Mouse (Mus musculus): Measurements from ENCODE around the gene Zcwpw1. TPM values are rescaled to one million over a fixed set of nuclear protein-coding genes. Genes with fewer than 3 reads are reported as not detected.
A peak's percentile ranks its signal among the peaks of the same experiment; 100 is the strongest.

The Zcwpw1 gene
- polyA plus RNA-seq (2016; fragmentation: Nextera tagmentation; extraction: Ambion mirVana): 14.5 and 17.5 TPM in 2 replicates

GRCm38 (mm10) chr5:137787151-137787928, at the start of gene Zcwpw1, which contains the start of gene Mepce:
TSS of gene Zcwpw1 (plus strand) at chr5:137787798.
TSS of gene Mepce (minus strand) at chr5:137787655.
- peak within 1 kb of the TSS; percentile 98 for H3K27ac ChIP-seq (replicated peaks)
- WGBS: under 1% methylated on average over 48 of the region's 48 CpGs

GRCm38 (mm10) chr5:137738516-137738915, 49.1 kb upstream of the Zcwpw1 start:
- H3K27me3 ChIP-seq (replicated peaks; ENCODE audit: low read depth, poor library complexity, severe bottlenecking): no peaks in the 10 kb centered on the region
- no peak for DNase-seq (ENCODE audit: low spot score)
- H3K4me3 ChIP-seq: peak overlapping the region; percentile 89; the same call in 1 of the 2 replicates
- H3K36me3 ChIP-seq (replicated peaks): peaks cover 41% of the 10 kb centered on the region
- peaks cover 65% of the 10 kb centered on the region for H3K4me1 ChIP-seq
- no peaks in the 10 kb centered on the region for H3K9me3 ChIP-seq
- WGBS: 53% methylated on average over 5 of the region's 5 CpGs
- H3K27ac ChIP-seq (replicated peaks): peak overlapping the region; percentile 21; the same call in 1 of the 2 replicates

More at GRCm38 (mm10) chr5:137787151-137787928, at the start of gene Zcwpw1, which contains the start of gene Mepce:
- Histone ChIP-seq H3K9me3 (no peaks in the 10 kb centered on the region), H3K36me3 (replicated peaks) (peaks cover 29% of the 10 kb centered on the region), H3K4me1 (peaks cover 38% of the 10 kb centered on the region), H3K4me3 (peak within 1 kb of the TSS; percentile 95), H3K27me3 (replicated peaks; ENCODE audit: low read depth, poor library complexity, severe bottlenecking) (peaks cover 12% of the 10 kb centered on the region; the same call in 1 of the 2 replicates)
- peak; percentile 96 for DNase-seq (ENCODE audit: low spot score)

- DNase-seq (ENCODE audit: low spot score): no peak
- peak overlapping the region; percentile 89; the same call in 1 of the 2 replicates for H3K4me3 ChIP-seq
- WGBS: 60% methylated on average over 9 of the region's 9 CpGs
- H3K9me3 ChIP-seq: no peaks in the 10 kb centered on the region
- no peaks in the 10 kb centered on the region for H3K27me3 ChIP-seq (replicated peaks; ENCODE audit: low read depth, poor library complexity, severe bottlenecking)
- peaks cover 33% of the 10 kb centered on the region for H3K36me3 ChIP-seq (replicated peaks)
- H3K4me1 ChIP-seq: peaks cover 55% of the 10 kb centered on the region
- H3K27ac ChIP-seq (replicated peaks): peak overlapping the region; percentile 21; the same call in 1 of the 2 replicates
Measured at GRCm38 (mm10) chr5:137739471-137739870, 48.1 kb upstream of the Zcwpw1 start.

DNA sequence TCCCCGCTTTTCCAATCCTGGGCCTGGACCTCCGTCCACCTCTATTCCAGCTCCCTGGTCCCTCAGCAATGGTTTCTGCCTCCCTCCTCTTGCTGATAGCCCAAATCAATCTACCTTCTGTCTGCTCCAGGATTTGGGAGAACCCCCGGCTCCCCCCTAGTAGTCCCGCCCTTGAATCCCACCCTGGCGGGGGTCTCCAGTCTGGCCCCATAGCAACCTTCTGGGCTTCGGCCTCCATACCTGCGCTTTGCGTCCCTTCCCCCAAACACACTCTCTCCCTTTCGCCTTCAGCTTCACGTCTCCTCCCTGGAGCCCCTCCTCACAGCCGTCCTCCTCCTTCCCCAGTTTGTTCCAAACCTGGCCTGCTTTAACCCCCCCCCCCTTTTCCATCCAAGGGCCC, 47.1 kb upstream of the Zcwpw1 start:
- Histone ChIP-seq H3K4me1 (peaks cover 49% of the 10 kb centered on the region), H3K27ac (replicated peaks) (peak overlapping the region; percentile 91), H3K36me3 (replicated peaks) (peaks cover 23% of the 10 kb centered on the region), H3K27me3 (replicated peaks; ENCODE audit: low read depth, poor library complexity, severe bottlenecking) (no peaks in the 10 kb centered on the region), H3K4me3 (peak overlapping the region; percentile 89), H3K9me3 (no peaks in the 10 kb centered on the region)
- peak; percentile 45 for DNase-seq (ENCODE audit: low spot score)
- 11% methylated on average over 11 of the region's 11 CpGs for WGBS

DNA sequence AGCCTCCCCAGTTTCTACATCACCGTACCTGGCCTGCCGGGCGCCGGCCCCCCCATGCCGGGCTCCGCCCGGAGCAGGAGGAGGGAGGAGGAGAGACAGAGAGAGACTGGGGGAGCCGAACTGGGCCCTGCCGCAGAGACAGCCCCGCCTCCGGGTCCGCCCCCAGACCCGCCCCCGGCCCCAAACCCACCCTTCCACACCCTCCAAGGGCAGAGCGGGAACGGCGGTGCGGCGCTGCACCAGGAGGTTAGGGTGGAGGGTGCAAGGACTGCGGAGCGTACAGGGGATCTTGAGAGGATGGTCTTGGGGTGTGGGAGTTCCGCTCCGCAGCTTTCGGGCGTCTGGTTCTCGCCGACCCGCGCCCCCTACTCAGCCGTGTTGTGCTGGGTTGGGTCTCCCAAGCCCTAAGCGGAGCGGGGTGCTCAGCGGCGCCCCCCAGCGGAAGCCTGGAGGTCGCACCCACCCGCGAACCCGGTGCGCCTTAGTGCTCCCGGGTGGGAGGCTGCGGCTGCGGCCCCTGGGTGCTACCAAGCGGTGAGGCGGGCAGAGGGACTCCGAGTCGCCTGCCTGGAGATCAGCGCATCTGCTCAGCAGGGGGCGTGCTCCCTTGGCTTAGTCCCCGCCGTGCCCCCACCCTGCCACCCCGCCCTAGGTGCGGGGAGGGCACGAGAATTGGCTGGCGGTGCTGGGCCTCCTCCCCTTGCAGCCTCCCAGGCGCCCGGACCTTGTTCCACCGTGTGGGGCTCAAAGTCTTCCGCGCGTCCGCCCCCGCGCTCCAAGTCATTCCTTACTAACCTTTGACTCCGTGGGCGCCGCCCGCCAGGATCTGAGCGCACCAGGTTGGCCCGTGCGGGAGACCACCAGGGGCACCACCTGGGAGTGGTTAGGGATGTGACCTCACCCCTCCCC, 46.3 kb upstream of the Zcwpw1 start, which contains the start of gene Nyap1:
Gene Nyap1 (minus strand): TSS at position 585 of the 909 bp plus-strand sequence.
- no peaks in the 10 kb centered on the region for H3K27me3 ChIP-seq (replicated peaks; ENCODE audit: low read depth, poor library complexity, severe bottlenecking)
- H3K4me1 ChIP-seq: peaks cover 53% of the 10 kb centered on the region
- under 1% methylated on average over 71 of the region's 71 CpGs for WGBS

GRCm38 (mm10) chr5:137742048-137742447, 45.5 kb upstream of the Zcwpw1 start:
- H3K36me3 ChIP-seq (replicated peaks): peaks cover 8% of the 10 kb centered on the region
- H3K27me3 ChIP-seq (replicated peaks; ENCODE audit: low read depth, poor library complexity, severe bottlenecking): no peaks in the 10 kb centered on the region
- H3K9me3 ChIP-seq: no peaks in the 10 kb centered on the region
- H3K4me3 ChIP-seq: peak overlapping the region; percentile 89
- no peak for DNase-seq (ENCODE audit: low spot score)
- no peak overlapping the region for H3K27ac ChIP-seq (replicated peaks)
- WGBS: 60% methylated on average over 10 of the region's 10 CpGs
- peaks cover 59% of the 10 kb centered on the region for H3K4me1 ChIP-seq

More for the DNA sequence above, 46.3 kb upstream of the Zcwpw1 start, which contains the start of gene Nyap1:
- DNase-seq (ENCODE audit: low spot score): peak; percentile 90
- H3K9me3 ChIP-seq: no peaks in the 10 kb centered on the region
- peak within 1 kb of the TSS; percentile 89 for H3K4me3 ChIP-seq
- H3K27ac ChIP-seq (replicated peaks): peak within 1 kb of the TSS; percentile 91
- H3K36me3 ChIP-seq (replicated peaks): peaks cover 15% of the 10 kb centered on the region

GRCm38 (mm10) chr5:137742836-137743235, 44.8 kb upstream of the Zcwpw1 start:
- WGBS: 92% methylated on average over 6 of the region's 6 CpGs

DNA sequence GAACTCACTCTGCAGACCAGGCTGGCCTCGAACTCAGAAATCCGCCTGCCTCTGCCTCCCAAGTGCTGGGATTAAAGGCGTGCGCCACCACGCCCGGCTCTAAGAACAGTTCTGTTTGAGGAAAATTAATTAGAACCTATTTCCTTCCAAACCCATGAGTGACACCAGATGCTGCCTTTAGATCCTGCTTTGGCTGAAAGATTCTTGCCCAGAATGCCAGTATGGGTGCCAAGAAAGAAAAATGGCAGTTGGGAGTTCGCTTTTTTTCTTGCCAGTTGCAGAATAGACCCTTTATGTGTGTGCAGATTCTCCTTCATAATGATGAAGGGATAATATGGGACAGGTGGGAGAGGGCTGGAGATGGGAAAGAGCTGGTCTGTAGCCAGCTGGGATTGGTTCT, 43.4 kb upstream of the Zcwpw1 start:
- DNase-seq (ENCODE audit: low spot score): no peak
- WGBS: 90% methylated on average over 7 of the region's 7 CpGs
- Histone ChIP-seq H3K4me3 (no peak overlapping the region), H3K27me3 (replicated peaks; ENCODE audit: low read depth, poor library complexity, severe bottlenecking) (no peaks in the 10 kb centered on the region), H3K36me3 (replicated peaks) (peaks cover 2% of the 10 kb centered on the region; the same call in 1 of the 2 replicates), H3K27ac (replicated peaks) (no peak overlapping the region), H3K4me1 (peaks cover 66% of the 10 kb centered on the region), H3K9me3 (no peaks in the 10 kb centered on the region)

More at GRCm38 (mm10) chr5:137742836-137743235, 44.8 kb upstream of the Zcwpw1 start:
- H3K27me3 ChIP-seq (replicated peaks; ENCODE audit: low read depth, poor library complexity, severe bottlenecking): no peaks in the 10 kb centered on the region
- peaks cover 2% of the 10 kb centered on the region for H3K36me3 ChIP-seq (replicated peaks)
- peaks cover 64% of the 10 kb centered on the region for H3K4me1 ChIP-seq
- H3K27ac ChIP-seq (replicated peaks): no peak overlapping the region
- no peak overlapping the region for H3K4me3 ChIP-seq
- no peaks in the 10 kb centered on the region for H3K9me3 ChIP-seq
- no peak for DNase-seq (ENCODE audit: low spot score)

DNA sequence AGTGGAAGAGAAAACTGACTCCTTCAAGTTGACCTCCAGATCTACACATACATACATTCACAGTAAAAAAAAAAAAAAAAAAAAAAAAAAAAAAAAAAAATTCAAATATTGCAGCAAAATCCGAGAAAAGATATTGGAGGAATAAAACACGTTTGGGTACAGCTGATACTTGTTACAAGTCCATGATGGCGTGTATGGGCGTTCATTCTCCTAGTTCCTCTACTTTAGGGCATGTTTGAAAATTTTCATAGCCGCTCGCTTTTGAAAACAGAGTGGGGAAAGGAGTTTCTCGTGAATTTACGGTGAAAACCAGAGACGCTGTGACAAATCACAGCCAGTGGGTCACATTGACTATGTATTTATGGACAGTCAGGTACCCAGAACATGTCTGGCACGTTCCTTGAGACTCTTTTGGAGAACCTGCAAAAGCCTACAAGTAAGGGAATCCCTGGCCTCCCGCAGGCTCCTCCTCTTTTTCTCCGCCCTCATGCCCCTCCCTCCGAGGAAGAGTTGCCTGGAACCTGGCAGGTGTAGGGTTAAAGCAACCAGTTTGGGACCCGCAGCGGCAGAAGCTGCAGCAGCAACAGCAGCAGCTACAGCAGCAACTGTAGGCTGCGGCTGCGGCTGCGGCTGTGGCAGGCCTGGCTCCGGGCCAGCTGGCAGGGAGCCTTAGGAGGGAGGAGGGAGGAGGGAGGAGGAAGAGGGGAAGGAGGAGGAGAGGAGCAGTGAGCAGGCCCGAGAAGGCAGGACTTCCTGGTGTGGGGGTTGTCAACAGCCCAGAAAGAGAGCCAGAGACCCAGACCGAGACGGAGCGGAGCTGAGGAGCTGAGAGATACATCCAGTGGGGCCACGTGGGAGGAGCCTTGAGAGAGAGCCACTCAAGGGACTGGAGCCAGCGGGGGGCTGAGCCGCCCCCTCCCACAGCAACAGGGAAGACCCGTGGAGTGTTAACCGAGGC, 42.1 kb upstream of the Zcwpw1 start, which contains the start of gene Tsc22d4:
Gene Tsc22d4 (plus strand): TSS at position 517 of the 958 bp plus-strand sequence.
- no peaks in the 10 kb centered on the region for H3K9me3 ChIP-seq
- H3K4me1 ChIP-seq: peaks cover 57% of the 10 kb centered on the region
- peak within 1 kb of the TSS; percentile 88 for H3K4me3 ChIP-seq
- H3K27me3 ChIP-seq (replicated peaks; ENCODE audit: low read depth, poor library complexity, severe bottlenecking): no peaks in the 10 kb centered on the region
- 6% methylated on average over 28 of the region's 28 CpGs for WGBS
- DNase-seq (ENCODE audit: low spot score): peak; percentile 91
- peaks cover 11% of the 10 kb centered on the region for H3K36me3 ChIP-seq (replicated peaks)
- peak within 1 kb of the TSS; percentile 93 for H3K27ac ChIP-seq (replicated peaks)

- peaks cover 49% of the 10 kb centered on the region for H3K4me1 ChIP-seq
- WGBS: under 1% methylated on average over 20 of the region's 20 CpGs
- peak overlapping the region; percentile 88 for H3K4me3 ChIP-seq
- no peaks in the 10 kb centered on the region for H3K27me3 ChIP-seq (replicated peaks; ENCODE audit: low read depth, poor library complexity, severe bottlenecking)
- H3K36me3 ChIP-seq (replicated peaks): peaks cover 20% of the 10 kb centered on the region
- peak; percentile 81 for DNase-seq (ENCODE audit: low spot score)
- peak overlapping the region; percentile 93 for H3K27ac ChIP-seq (replicated peaks)
- no peaks in the 10 kb centered on the region for H3K9me3 ChIP-seq
Measured at GRCm38 (mm10) chr5:137746282-137746850, 41.2 kb upstream of the Zcwpw1 start.

DNA sequence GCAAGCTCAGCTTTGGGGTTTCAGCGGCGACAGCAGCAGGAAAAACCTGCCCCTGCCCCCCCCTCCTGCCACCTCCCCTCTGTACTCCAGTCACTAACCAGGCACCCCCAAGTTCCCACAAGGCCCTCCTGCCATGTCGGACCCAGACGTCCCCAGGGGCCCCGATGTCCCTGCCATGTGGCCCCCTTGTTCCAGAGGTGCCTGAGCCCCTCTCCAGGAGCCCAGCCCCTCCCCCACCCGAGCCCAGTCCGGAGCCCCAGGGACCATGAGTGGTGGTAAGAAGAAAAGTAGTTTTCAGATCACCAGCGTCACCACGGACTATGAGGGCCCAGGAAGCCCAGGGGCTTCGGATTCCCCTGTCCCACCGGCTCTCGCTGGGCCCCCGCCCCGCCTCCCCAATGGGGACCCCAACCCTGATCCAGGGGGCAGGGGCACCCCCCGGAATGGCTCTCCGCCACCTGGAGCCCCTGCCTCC, 40.7 kb upstream of the Zcwpw1 start:
- H3K36me3 ChIP-seq (replicated peaks): peaks cover 25% of the 10 kb centered on the region
- H3K27me3 ChIP-seq (replicated peaks; ENCODE audit: low read depth, poor library complexity, severe bottlenecking): no peaks in the 10 kb centered on the region
- no peaks in the 10 kb centered on the region for H3K9me3 ChIP-seq
- under 1% methylated on average over 16 of the region's 16 CpGs for WGBS
- peaks cover 43% of the 10 kb centered on the region for H3K4me1 ChIP-seq
- H3K4me3 ChIP-seq: peak overlapping the region; percentile 88
- DNase-seq (ENCODE audit: low spot score): peak; percentile 43
- peak overlapping the region; percentile 93 for H3K27ac ChIP-seq (replicated peaks)
